8 mouse cellular contexts compared by ENCODE assay signal in genomic region chr4:101292028-101292735, GRCm38 (mm10). TPM values are rescaled to one million over a fixed set of nuclear protein-coding genes. Genes with fewer than 3 reads are reported as not detected.
DNase-seq lines count a peak whose midpoint lies in the region; ATAC-seq lines count a peak whose summit lies in the region.

No protein-coding gene starts in this region.

- no peaks in the 10 kb centered on the region for H3K36me3 ChIP-seq in hindbrain, embryonic 12.5 days

- H3K27ac ChIP-seq in hindbrain, embryonic 12.5 days, result no peak overlapping the region

- peak; percentile 61 for ATAC-seq in hindbrain, embryonic 12.5 days (ENCODE audit: low FRiP score)

- H3K9ac ChIP-seq in hindbrain, embryonic 12.5 days, result peak overlapping the region; percentile 50; the same call in 1 of the 2 replicates

- H3K4me1 ChIP-seq in hindbrain, embryonic 12.5 days, result peaks cover 21% of the 10 kb centered on the region

- WGBS in hindbrain, embryonic 12.5 days, result under 1% methylated on average over 41 of the region's 41 CpGs

- H3K4me2 ChIP-seq in hindbrain, embryonic 12.5 days (replicated peaks), result peak overlapping the region; percentile 78

- peaks cover 55% of the 10 kb centered on the region for H3K27me3 ChIP-seq in hindbrain, embryonic 12.5 days

- peak; percentile 93 for DNase-seq in NIH3T3 (ENCODE audit: low read depth)
- peak; percentile 70 to 80 for DNase-seq in cerebellum, postnatal 10 days
- DNase-seq in frontal cortex, postnatal 10 days (ENCODE audit: low spot score in 2 of 2), result peak; percentile 56 to 65
- peak; percentile 70 to 74 for DNase-seq in layer of hippocampus, postnatal 36 days
- DNase-seq in lung, postnatal 25 days (ENCODE audit: low spot score), result peak; percentile 91
- DNase-seq in retina, embryonic 14.5 days (ENCODE audit: low spot score), result peak; percentile 59
- DNase-seq in thymus, postnatal 4 days, result peak; percentile 91

- no peaks in the 10 kb centered on the region for H3K9me3 ChIP-seq in hindbrain, embryonic 12.5 days (replicated peaks)

- H3K4me3 ChIP-seq in hindbrain, embryonic 12.5 days, result peak overlapping the region; percentile 44

RNA-seq across cellular contexts. Expression of gene Jak1, which starts 27.1 kb away (rescaled TPM):
- polyA plus RNA-seq in hindbrain, embryonic 12.5 days (2016; fragmentation: Nextera tagmentation; extraction: Ambion mirVana), result 61.7 and 66.1 TPM in 2 replicates
- 100 to 1,000 TPM; 123 to 126 TPM for total RNA-seq in layer of hippocampus, postnatal 36 days (2021)
